Mouse (Mus musculus): ENCODE data around the gene Cabp1.

- TF ChIP-seq CTCF (IDR thresholded peaks at IDR 0.05; ENCODE audit: low read depth, low read length) (no peak), GATA1 (IDR thresholded peaks at IDR 0.05; ENCODE audit: borderline replicate concordance, low read length) (no peak)
Measured at GRCm38 (mm10) chr5:115212451-115212850, 18.3 kb upstream of the Cabp1 start.
